Mouse (Mus musculus) kidney, postnatal 10 days (tissue): ENCODE results near the gene Irf1.
A peak's percentile ranks its signal among the peaks of the same experiment; 100 is the strongest.

Experiments used
- DNase-seq: peaks from one replicate; pipeline ENCODE4 v3.0.0; 2021; ENCODE audit warnings: mixed read lengths

The Irf1 gene

GRCm38 (mm10) chr11:53786058-53787031 is 16.5 kb downstream of the Irf1 start:
- peak; percentile 56 for DNase-seq

- DNase-seq: peak; percentile 66
Measured at GRCm38 (mm10) chr11:53788196-53788595, 18.4 kb downstream of the Irf1 start.

- no peak for DNase-seq
Measured at GRCm38 (mm10) chr11:53789277-53789676, 19.5 kb downstream of the Irf1 start.

- DNase-seq: no peak
Measured at GRCm38 (mm10) chr11:53792986-53793385, 23.2 kb downstream of the Irf1 start.

GRCm38 (mm10) chr11:53794015-53794414 is 24.2 kb downstream of the Irf1 start:
- DNase-seq: peak; percentile 50

- peak; percentile 70 for DNase-seq
Measured at GRCm38 (mm10) chr11:53794671-53795557, 25.1 kb downstream of the Irf1 start.

- DNase-seq: no peak
Measured at GRCm38 (mm10) chr11:53795813-53796212, 26.0 kb downstream of the Irf1 start.

- peak; percentile 73 for DNase-seq
Measured at GRCm38 (mm10) chr11:53796409-53797151, 26.8 kb downstream of the Irf1 start.

GRCm38 (mm10) chr11:53797386-53797920 is 27.6 kb downstream of the Irf1 start:
- no peak for DNase-seq

GRCm38 (mm10) chr11:53798041-53798711 is 28.4 kb downstream of the Irf1 start:
- no peak for DNase-seq

GRCm38 (mm10) chr11:53800036-53800435 is 30.2 kb downstream of the Irf1 start:
- DNase-seq: no peak

- no peak for DNase-seq
Measured at GRCm38 (mm10) chr11:53800975-53801374, 31.2 kb downstream of the Irf1 start.

- peak; percentile 65 for DNase-seq
Measured at GRCm38 (mm10) chr11:53803093-53803492, 33.3 kb downstream of the Irf1 start.

GRCm38 (mm10) chr11:53803494-53803893 is 33.7 kb downstream of the Irf1 start:
- no peak for DNase-seq

GRCm38 (mm10) chr11:53804569-53805344 is 34.9 kb downstream of the Irf1 start:
- DNase-seq: no peak

- peak; percentile 48 for DNase-seq
Measured at GRCm38 (mm10) chr11:53805786-53806185, 36.0 kb downstream of the Irf1 start.

GRCm38 (mm10) chr11:53809354-53809753 is 39.5 kb downstream of the Irf1 start:
- no peak for DNase-seq

GRCm38 (mm10) chr11:53810156-53810555 is 40.3 kb downstream of the Irf1 start:
- no peak for DNase-seq

GRCm38 (mm10) chr11:53810749-53811148 is 40.9 kb downstream of the Irf1 start:
- DNase-seq: peak; percentile 52

- no peak for DNase-seq
Measured at GRCm38 (mm10) chr11:53811312-53811711, 41.5 kb downstream of the Irf1 start.
